Mouse (Mus musculus) adrenal gland, postnatal 25 days (tissue): ENCODE measurements around the gene Ctnna2. TPM values are rescaled to one million over a fixed set of nuclear protein-coding genes. Genes with fewer than 3 reads are reported as not detected.

Experiments used
- DNase-seq: peaks from one replicate; pipeline ENCODE4 v3.0.0; 2021; ENCODE audit warnings: mixed read lengths
- total RNA-seq: library from RNA; stranded (reverse); gene quantifications from 2 replicates; pipeline ENCODE4 v1.2.3, GENCODE M21; 2021

Gene Ctnna2
- total RNA-seq, 1 experiment from 2014 or later = 2.6 TPM

GRCm38 (mm10) chr6:77817116-77817515 is 162.4 kb downstream of the Ctnna2 start:
- DNase-seq = no peak

DNA sequence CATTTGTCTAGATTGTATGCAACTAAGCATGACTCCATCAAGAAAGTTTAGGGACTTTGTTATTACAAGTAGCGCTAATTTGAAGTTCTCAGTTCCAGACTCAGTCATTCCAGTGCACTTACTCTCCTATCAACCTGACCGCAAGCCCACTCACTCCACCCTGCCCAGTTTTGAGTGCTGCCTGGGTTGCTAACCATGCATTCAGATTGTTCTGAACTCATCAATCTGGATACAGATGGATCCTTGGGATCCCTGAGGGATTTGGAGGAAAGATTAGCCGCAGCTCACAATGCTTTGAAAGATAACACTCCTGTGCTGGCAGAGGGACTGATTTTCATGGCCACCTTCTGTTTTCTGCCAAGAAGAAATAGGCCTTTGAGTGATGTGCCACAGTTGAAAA is 168.5 kb downstream of the Ctnna2 start:
- DNase-seq = no peak

- DNase-seq = no peak
These were observed 176.9 kb downstream of the Ctnna2 start for GRCm38 (mm10) chr6:77802604-77803003.

DNA sequence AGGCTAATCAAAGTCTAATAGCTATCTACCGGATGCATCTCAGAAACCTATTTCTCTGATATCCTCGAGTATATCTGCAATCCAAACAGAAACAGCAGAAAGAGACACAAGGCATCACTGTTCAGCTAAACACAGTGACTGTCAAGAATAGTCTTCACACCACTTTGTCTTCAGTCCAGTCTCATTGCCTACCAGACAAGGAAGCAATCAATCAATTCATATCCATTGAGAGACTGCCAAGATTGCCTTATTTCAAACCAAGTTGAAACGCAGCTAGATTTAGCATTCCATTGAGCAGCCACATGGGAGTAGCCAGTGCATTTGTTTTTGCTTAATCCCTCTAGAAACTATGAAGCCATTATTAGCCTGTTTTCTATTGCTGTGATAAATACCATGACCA is 196.2 kb downstream of the Ctnna2 start:
- no peak for DNase-seq

DNA sequence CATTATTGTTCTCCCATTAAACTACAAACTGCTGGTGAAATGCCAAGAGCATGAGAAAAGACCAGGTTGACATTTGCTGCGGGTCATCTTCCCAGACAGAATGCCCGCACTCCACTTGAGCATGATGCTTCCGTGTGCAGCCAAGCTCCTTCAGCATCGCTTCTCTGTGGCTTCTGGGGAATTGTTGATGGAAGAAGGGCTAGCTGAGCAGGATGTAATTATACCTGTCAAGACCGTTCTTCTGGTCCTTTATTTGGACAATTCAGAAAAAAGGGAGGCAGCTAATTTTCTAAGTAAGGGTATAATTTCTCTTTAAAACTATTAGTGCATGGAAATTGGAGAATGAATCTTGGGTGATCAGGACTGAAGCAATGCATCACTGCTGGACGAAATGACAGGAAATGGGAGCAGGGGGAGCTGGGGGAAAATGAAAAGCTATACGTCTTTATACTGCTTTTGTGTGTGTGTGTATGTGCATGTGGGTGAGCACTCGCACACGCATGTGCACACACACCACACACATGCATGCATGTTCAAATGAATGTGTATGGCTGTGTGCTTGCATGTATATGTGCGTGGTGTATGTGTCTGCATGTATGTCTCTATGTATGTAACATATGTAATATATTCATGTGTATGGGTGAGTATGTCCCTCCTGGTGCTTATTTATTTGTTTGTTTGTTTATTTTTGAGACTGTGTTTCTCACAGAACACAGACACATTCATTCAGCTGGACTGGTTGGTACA is 211.0 kb downstream of the Ctnna2 start:
- no peak for DNase-seq

DNA sequence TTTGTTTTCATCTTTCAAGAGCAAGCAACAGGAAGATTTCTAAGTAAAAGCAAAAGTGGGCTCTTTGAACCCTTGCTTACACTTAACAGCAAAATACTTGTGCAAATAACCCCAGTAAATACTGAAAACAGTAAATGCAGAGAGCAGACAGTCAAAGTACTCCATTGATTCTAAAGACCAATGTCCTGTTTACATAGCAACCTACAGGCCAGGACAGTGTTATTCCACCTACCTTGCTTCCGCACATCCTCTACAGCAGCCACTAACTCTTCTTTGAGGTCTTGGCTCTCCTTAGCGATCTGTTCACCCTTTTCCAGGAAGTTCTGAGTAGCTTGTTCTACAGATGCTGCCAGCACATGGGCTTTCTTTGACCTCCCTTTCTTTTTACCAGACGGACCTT is 221.3 kb downstream of the Ctnna2 start:
- DNase-seq = no peak

GRCm38 (mm10) chr6:77745426-77745825 is 234.1 kb downstream of the Ctnna2 start:
- DNase-seq = no peak

- no peak for DNase-seq
These were observed 235.8 kb downstream of the Ctnna2 start for GRCm38 (mm10) chr6:77743651-77744050.

DNA sequence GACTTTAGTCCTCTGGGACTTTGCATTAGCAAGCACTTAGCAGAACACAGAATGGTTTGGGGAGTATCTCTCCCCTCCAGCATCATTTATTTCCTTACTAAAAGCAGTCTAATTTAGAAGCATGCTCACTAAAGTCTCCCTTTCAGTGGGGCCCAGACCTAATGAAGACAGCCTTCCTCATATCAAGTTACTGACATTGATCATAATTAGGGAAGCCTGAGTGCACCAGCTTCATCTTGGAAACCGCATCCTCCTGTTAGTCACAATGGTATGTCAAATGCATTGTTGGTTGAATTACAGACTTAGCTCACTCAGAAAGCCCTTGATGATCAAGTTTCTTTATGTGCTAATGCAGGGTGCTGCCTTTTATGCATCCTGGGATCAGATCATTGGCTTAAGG is 236.5 kb downstream of the Ctnna2 start:
- no peak for DNase-seq

- DNase-seq = no peak
These were observed 240.9 kb downstream of the Ctnna2 start for GRCm38 (mm10) chr6:77738640-77739039.

DNA sequence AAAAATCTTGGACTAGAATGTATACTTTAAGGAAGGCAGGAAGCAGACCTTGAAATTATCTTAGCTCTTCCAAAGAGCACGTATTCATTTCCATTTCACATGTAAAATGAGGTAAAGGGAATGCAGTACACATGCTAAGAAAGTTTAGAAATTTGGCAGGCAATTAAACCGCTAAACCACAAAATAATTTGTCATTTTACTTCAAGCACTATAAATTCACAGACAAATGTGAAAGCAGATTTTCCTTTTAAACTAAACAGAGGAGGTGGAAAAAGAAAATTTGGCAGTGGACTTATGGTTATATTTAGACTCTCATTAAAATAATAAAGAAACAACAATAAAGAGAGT is 254.6 kb downstream of the Ctnna2 start:
- no peak for DNase-seq

GRCm38 (mm10) chr6:77724042-77724951 is 255.2 kb downstream of the Ctnna2 start:
- no peak for DNase-seq

DNA sequence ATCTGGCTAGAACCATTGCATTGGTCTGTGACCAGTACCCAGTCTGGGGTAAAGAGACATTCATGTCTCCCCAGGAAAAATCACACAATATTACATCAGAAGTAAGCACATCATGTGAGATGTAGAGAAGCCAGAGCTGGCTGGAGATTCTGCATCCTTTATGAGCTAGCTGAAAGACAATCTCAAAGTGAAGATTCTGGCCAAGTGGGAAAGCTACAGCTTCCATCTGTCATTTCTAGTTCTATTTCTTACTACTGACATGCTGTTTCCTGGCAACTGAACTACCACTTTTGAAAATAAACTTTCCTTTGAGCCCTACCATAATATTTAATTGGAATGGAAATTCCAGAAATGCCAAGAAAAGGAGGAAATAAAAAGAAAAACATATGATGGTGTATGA is 285.4 kb downstream of the Ctnna2 start:
- no peak for DNase-seq

GRCm38 (mm10) chr6:77687173-77687572 is 292.3 kb downstream of the Ctnna2 start:
- no peak for DNase-seq

DNA sequence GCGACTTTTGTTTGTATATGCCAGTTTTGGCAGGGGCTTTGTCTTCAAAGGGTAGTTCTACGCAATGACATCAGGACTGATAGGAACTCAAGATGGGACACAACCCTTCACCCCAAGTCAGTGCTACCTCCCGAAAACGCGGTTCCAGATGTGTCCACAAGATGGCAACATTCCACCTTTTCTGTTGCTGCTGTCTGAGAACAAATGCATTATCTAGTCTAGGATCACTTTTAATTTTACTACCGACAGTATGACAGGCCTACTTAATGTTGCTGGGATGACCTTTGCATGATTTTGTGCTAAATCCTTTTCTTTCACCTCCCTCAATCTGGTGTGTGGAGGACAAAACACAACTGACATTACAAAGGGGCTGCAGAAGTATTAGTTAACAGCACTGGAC is 329.4 kb downstream of the Ctnna2 start:
- peak; percentile 57 for DNase-seq

DNA sequence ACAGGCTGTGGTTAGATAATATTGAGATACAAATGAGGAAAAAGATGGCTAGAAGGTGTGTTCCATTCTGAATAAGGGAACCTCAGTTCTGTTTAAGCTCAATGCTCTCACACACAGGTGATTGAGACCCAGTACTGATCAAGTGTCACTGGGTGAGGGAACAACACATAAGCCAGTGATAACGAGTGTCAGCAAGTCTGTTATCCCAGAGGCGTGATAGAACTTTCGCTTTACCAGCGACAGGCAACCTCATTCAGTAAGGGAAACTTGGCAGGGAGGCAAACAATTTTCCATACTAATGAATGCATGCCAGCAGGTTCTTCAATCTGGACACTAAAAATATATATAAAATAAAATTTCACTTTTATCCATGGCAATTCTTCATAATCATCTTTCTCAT is 334.9 kb downstream of the Ctnna2 start:
- no peak for DNase-seq

DNA sequence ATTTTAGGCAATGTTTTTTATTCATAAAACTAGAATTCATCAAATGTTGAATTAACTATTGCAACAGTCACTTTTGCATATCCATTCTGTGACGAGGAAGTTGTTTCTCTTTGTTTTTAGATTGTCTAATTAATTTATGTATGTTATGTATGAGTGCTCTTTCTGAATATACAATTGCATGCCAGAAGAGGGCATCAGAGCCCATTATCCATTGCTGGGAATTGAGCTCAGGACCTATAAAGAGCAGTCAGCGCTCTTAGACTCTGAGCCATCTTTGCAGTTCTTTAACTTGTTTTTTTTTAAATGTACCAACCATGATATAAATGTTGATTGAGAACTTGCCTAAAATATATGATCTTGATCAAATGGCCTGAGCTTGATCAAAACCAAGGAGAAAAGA is 340.7 kb downstream of the Ctnna2 start:
- DNase-seq = no peak

DNA sequence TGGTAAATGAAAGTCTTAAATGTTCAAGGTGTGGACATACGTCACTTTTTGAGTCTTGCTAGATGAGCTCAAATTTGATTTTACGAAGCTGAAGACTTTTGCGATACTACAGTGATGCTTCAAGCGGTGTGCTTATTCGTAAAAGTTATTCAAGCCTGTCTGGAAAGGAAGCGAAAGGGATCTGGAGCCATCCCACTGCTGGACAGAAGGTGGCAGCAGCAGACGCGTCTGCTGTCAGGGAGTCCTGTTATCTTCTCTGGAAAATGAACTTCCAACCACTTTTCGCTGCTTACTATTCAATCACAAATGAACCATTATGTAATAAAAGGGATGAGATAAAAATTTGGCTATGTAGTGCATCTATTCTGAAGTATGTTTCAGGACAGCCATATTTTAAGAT is 345.5 kb downstream of the Ctnna2 start:
- DNase-seq = peak; percentile 43

GRCm38 (mm10) chr6:77628573-77629192 is 350.8 kb downstream of the Ctnna2 start:
- DNase-seq = no peak

DNA sequence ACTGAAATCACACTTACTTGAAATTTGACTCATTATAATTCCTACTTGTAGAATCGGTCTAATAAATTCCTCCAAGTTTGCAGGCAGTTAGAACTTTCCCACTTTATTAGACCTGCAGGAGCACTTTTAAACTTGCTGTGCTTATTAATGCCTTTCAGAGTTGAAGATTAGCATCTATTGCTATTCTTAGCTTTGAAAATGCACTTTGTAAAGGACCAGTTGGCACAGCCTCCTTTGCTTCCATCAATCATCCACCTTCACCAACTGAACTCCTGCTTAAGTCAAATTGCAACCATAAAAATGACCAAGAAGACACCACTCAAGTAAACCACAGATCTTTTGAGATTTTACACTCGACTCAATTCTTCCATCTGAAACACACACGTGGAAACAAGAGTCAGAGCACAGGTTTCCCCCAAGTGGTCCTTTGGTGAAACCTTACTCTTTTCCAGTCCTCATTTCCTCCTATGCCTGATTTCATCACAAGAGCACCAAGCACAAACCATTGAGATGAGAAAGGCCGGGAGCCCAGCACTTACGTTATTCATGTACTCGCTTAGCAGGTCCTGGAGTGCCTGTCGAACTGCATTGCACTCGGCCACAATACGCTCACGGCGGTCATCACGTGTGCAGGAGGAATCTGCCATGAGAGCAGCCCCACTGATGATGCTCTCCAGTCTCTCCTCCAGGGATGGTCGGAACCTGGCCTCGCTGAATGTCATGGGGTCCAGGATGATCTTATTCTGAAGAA is 374.7 kb downstream of the Ctnna2 start:
- no peak for DNase-seq

GRCm38 (mm10) chr6:77603914-77604313 is 375.6 kb downstream of the Ctnna2 start:
- no peak for DNase-seq

DNA sequence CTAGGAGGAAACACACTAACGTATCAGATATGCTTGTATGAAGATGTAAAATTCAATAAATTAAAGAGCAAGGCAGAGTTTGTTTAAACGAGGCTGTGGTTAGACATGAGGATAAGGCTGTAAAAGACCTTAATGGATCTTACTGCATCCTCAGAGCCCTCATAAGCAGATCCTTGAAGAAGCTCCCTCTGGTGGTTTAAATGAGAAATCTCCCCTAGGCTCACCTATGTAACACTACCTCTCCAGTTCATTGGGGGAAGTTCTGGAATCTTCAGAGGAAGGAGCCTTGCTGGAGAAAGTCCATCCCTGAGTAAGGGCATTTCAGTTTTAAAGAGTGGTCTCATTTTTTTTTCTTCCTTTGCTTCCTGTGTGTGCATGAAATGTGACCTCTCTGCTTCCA is 380.3 kb downstream of the Ctnna2 start:
- DNase-seq = no peak

DNA sequence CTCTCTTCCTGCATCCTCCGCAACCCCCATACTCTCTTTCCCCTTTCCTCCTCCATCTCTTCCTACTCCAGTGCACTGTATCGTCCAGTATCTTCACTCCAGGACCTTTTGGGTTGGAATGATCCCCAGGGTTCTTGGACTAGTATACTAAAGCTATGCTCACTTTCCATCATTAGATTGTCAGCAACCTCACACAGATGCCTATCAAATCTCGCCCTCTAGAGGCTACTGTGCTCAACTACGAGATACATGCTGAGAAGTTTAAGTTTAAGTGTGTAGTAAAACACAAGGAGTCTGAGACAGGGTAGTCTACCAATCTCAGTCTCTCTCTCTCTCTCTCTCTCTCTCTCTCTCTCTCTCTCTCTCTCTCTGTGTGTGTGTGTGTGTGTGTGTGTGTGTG is 396.9 kb downstream of the Ctnna2 start:
- DNase-seq = no peak
